Mouse (Mus musculus): ENCODE data around the gene Chodl. TPM values are rescaled to one million over a fixed set of nuclear protein-coding genes. Genes with fewer than 3 reads are reported as not detected.
A peak's percentile ranks its signal among the peaks of the same experiment; 100 is the strongest.

Gene Chodl
- 0.38 TPM in 1 of 2 replicates, not detected in the other for polyA plus RNA-seq (2011; ENCODE audit: insufficient read depth, insufficient read length, low read depth, missing spikeins)

DNA sequence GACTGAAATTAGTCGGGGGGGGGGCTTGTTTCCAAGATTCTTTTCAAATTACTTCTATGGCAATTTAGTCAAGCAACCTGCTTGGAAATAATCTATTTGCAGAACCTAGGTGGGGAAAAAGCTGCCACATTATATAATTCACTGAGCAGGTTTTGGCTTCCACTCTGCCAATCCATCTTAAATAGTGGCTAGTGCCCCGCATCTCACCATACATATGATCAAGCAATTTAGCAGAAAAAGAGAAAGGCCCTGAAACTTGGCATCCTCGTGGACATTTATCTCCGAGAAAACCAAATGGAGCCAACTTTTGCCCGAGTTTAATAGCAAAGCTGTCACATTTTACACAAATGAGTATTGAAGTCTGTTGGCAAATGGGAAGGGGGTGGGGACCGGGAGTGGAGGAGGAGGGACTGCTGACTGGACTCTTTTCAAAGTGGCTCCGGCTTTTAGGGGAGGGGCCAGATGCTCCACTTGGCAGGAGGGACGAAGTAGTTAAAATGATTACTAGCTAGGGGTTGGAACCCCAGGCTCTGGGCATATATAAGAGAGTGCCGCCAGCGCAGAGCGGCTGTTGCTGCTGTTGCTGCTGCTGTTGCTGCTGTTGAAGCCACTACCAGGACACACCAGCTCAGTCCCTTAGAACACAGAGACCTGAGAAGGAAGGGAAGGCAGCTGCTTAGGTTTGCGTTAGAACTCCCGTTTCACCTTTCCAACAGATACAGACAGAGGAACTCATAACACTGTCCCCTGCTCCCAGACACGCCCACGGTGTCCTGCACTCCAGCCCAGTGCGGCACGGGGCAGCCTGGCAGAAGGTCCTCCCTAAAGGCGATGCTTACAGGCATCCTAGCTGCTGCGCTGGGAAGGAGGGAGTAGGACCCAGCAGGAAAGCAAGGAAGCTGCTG is at the start of gene Chodl:
TSS of gene Chodl (plus strand) at position 567 of the 905 bp plus-strand sequence.
- Histone ChIP-seq H3K27me3 (ENCODE audit: control insufficient read depth, insufficient read depth, low read length, poor library complexity, severe bottlenecking) (no peaks in the 10 kb centered on the region), H3K4me1 (ENCODE audit: control insufficient read depth, insufficient read depth, low read length) (no peaks in the 10 kb centered on the region), H3K36me3 (ENCODE audit: control insufficient read depth, insufficient read depth, low read length, poor library complexity, severe bottlenecking) (no peaks in the 10 kb centered on the region), H3K4me3 (ENCODE audit: low read depth, low read length) (peak within 1 kb of the TSS; percentile 24), H3K9me3 (replicated peaks; ENCODE audit: control insufficient read depth, insufficient read depth, low read length, poor library complexity, severe bottlenecking) (no peaks in the 10 kb centered on the region), H3K9ac (ENCODE audit: low read depth, poor library complexity, severe bottlenecking) (no peak within 1 kb of the TSS), H3K27ac (ENCODE audit: insufficient read depth, low read length) (no peak within 1 kb of the TSS)
- TF ChIP-seq CTCF (IDR thresholded peaks at IDR 0.05; ENCODE audit: low read depth, low read length) (no peak), EP300 (IDR thresholded peaks at IDR 0.05; ENCODE audit: insufficient read depth, low read depth, low read length) (no peak), POLR2A (IDR thresholded peaks at IDR 0.05; ENCODE audit: insufficient read depth, low read length) (no peak)

DNA sequence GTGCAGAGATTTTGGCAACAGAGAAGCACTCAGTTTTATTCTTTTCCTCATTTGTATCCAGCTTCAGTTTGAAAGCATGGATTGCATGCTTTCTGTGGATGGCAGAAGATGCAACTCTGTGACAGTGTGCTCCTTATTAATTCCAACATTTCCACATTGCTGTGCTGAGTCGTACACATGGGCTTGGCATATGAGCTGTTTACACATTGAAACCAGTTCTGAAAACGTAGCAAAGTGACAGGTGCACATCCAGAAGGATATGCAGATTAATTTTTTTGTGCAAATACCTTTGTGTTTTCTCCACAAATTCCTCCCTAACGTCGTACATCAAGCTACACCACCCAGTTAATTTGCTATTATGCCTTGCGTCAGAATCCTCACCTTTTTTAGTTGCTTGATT is 8.1 kb upstream of the Chodl start:
- H3K9me3 ChIP-seq (replicated peaks; ENCODE audit: control insufficient read depth, insufficient read depth, low read length, poor library complexity, severe bottlenecking): no peaks in the 10 kb centered on the region
- H3K36me3 ChIP-seq (ENCODE audit: control insufficient read depth, insufficient read depth, low read length, poor library complexity, severe bottlenecking): no peaks in the 10 kb centered on the region
- no peak overlapping the region for H3K9ac ChIP-seq (ENCODE audit: low read depth, poor library complexity, severe bottlenecking)
- no peaks in the 10 kb centered on the region for H3K4me1 ChIP-seq (ENCODE audit: control insufficient read depth, insufficient read depth, low read length)
- no peak overlapping the region for H3K4me3 ChIP-seq (ENCODE audit: low read depth, low read length)
- no peaks in the 10 kb centered on the region for H3K27me3 ChIP-seq (ENCODE audit: control insufficient read depth, insufficient read depth, low read length, poor library complexity, severe bottlenecking)
- TF ChIP-seq EP300 (IDR thresholded peaks at IDR 0.05; ENCODE audit: insufficient read depth, low read depth, low read length): no peak
- TF ChIP-seq POLR2A (IDR thresholded peaks at IDR 0.05; ENCODE audit: insufficient read depth, low read length): no peak
- no peak for TF ChIP-seq CTCF (IDR thresholded peaks at IDR 0.05; ENCODE audit: low read depth, low read length)
- H3K27ac ChIP-seq (ENCODE audit: insufficient read depth, low read length): no peak overlapping the region

- Histone ChIP-seq H3K27me3 (ENCODE audit: control insufficient read depth, insufficient read depth, low read length, poor library complexity, severe bottlenecking) (no peaks in the 10 kb centered on the region), H3K9ac (ENCODE audit: low read depth, poor library complexity, severe bottlenecking) (no peak overlapping the region), H3K4me3 (ENCODE audit: low read depth, low read length) (peak overlapping the region; percentile 24), H3K36me3 (ENCODE audit: control insufficient read depth, insufficient read depth, low read length, poor library complexity, severe bottlenecking) (no peaks in the 10 kb centered on the region), H3K27ac (ENCODE audit: insufficient read depth, low read length) (no peak overlapping the region), H3K4me1 (ENCODE audit: control insufficient read depth, insufficient read depth, low read length) (no peaks in the 10 kb centered on the region), H3K9me3 (replicated peaks; ENCODE audit: control insufficient read depth, insufficient read depth, low read length, poor library complexity, severe bottlenecking) (no peaks in the 10 kb centered on the region)
- no peak for TF ChIP-seq EP300 (IDR thresholded peaks at IDR 0.05; ENCODE audit: insufficient read depth, low read depth, low read length)
- TF ChIP-seq CTCF (IDR thresholded peaks at IDR 0.05; ENCODE audit: low read depth, low read length): peak; percentile 4
- no peak for TF ChIP-seq POLR2A (IDR thresholded peaks at IDR 0.05; ENCODE audit: insufficient read depth, low read length)
Measured at GRCm38 (mm10) chr16:78931287-78932025, 708 bp downstream of the Chodl start.

DNA sequence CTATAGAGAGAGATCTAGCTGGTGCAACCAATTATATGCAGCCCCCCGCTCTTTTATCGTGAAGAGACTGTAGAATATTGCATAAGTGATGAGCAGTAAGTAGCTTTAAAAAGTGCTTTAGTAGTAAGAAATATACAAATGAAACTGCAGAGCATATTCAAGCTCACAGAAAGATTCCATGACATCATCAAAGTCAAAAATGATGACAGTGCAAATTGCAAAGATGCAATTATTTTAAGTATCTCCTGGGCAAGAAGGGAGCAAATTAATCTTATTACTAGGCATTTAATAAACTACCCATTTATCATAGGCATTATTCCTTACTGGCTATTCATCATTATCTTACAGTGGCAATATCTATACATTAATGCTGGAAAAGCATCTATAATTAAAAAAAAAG is 3.5 kb downstream of the Chodl start:
- Histone ChIP-seq H3K9ac (ENCODE audit: low read depth, poor library complexity, severe bottlenecking) (no peak overlapping the region), H3K36me3 (ENCODE audit: control insufficient read depth, insufficient read depth, low read length, poor library complexity, severe bottlenecking) (no peaks in the 10 kb centered on the region), H3K27ac (ENCODE audit: insufficient read depth, low read length) (no peak overlapping the region), H3K27me3 (ENCODE audit: control insufficient read depth, insufficient read depth, low read length, poor library complexity, severe bottlenecking) (no peaks in the 10 kb centered on the region), H3K4me3 (ENCODE audit: low read depth, low read length) (no peak overlapping the region), H3K4me1 (ENCODE audit: control insufficient read depth, insufficient read depth, low read length) (no peaks in the 10 kb centered on the region), H3K9me3 (replicated peaks; ENCODE audit: control insufficient read depth, insufficient read depth, low read length, poor library complexity, severe bottlenecking) (no peaks in the 10 kb centered on the region)
- TF ChIP-seq EP300 (IDR thresholded peaks at IDR 0.05; ENCODE audit: insufficient read depth, low read depth, low read length): no peak

- Histone ChIP-seq H3K27ac (ENCODE audit: insufficient read depth, low read length) (no peak overlapping the region), H3K27me3 (ENCODE audit: control insufficient read depth, insufficient read depth, low read length, poor library complexity, severe bottlenecking) (no peaks in the 10 kb centered on the region), H3K36me3 (ENCODE audit: control insufficient read depth, insufficient read depth, low read length, poor library complexity, severe bottlenecking) (no peaks in the 10 kb centered on the region), H3K9ac (ENCODE audit: low read depth, poor library complexity, severe bottlenecking) (no peak overlapping the region), H3K4me1 (ENCODE audit: control insufficient read depth, insufficient read depth, low read length) (no peaks in the 10 kb centered on the region), H3K9me3 (replicated peaks; ENCODE audit: control insufficient read depth, insufficient read depth, low read length, poor library complexity, severe bottlenecking) (no peaks in the 10 kb centered on the region), H3K4me3 (ENCODE audit: low read depth, low read length) (no peak overlapping the region)
- no peak for TF ChIP-seq CTCF (IDR thresholded peaks at IDR 0.05; ENCODE audit: low read depth, low read length)
- TF ChIP-seq POLR2A (IDR thresholded peaks at IDR 0.05; ENCODE audit: insufficient read depth, low read length): no peak
- no peak for TF ChIP-seq EP300 (IDR thresholded peaks at IDR 0.05; ENCODE audit: insufficient read depth, low read depth, low read length)
Measured at GRCm38 (mm10) chr16:78937755-78938154, 7.0 kb downstream of the Chodl start.

GRCm38 (mm10) chr16:78950359-78950758 is 19.6 kb downstream of the Chodl start:
- Histone ChIP-seq H3K9me3 (replicated peaks; ENCODE audit: control insufficient read depth, insufficient read depth, low read length, poor library complexity, severe bottlenecking) (no peaks in the 10 kb centered on the region), H3K4me3 (ENCODE audit: low read depth, low read length) (no peak overlapping the region), H3K9ac (ENCODE audit: low read depth, poor library complexity, severe bottlenecking) (no peak overlapping the region), H3K36me3 (ENCODE audit: control insufficient read depth, insufficient read depth, low read length, poor library complexity, severe bottlenecking) (no peaks in the 10 kb centered on the region), H3K27ac (ENCODE audit: insufficient read depth, low read length) (no peak overlapping the region), H3K27me3 (ENCODE audit: control insufficient read depth, insufficient read depth, low read length, poor library complexity, severe bottlenecking) (no peaks in the 10 kb centered on the region), H3K4me1 (ENCODE audit: control insufficient read depth, insufficient read depth, low read length) (no peaks in the 10 kb centered on the region)
- TF ChIP-seq CTCF (IDR thresholded peaks at IDR 0.05; ENCODE audit: low read depth, low read length): no peak
- TF ChIP-seq POLR2A (IDR thresholded peaks at IDR 0.05; ENCODE audit: insufficient read depth, low read length): no peak
- no peak for TF ChIP-seq EP300 (IDR thresholded peaks at IDR 0.05; ENCODE audit: insufficient read depth, low read depth, low read length)
